Mouse (Mus musculus): Measurements from ENCODE around the gene Prm1. TPM values are rescaled to one million over a fixed set of nuclear protein-coding genes. Genes with fewer than 3 reads are reported as not detected.

The Prm1 gene
- total and polyA plus RNA-seq, 3 experiments = not detected

- TF ChIP-seq ZNF384 (IDR thresholded peaks at IDR 0.05; ENCODE audit: low read depth, low read length) (peak; percentile 97), UBTF (IDR thresholded peaks at IDR 0.05; ENCODE audit: low read depth, low read length) (peak; percentile 84; the same call in 1 of the 2 replicates), USF1 (IDR thresholded peaks at IDR 0.05; ENCODE audit: low read depth, low read length) (no peak), ZMIZ1 (IDR thresholded peaks at IDR 0.05; ENCODE audit: low read depth, low read length) (no peak; the same call in 1 of the 2 replicates), CTCF (conservative IDR thresholded peaks at IDR 0.05 in 1 of 2, IDR thresholded peaks at IDR 0.05 in 1 of 2; ENCODE audit: low read depth in 2 of 2, low read length in 2 of 2) (no peak)
Observed at GRCm38 (mm10) chr16:10781862-10782371, 23.7 kb downstream of the Prm1 start (continued).

DNA sequence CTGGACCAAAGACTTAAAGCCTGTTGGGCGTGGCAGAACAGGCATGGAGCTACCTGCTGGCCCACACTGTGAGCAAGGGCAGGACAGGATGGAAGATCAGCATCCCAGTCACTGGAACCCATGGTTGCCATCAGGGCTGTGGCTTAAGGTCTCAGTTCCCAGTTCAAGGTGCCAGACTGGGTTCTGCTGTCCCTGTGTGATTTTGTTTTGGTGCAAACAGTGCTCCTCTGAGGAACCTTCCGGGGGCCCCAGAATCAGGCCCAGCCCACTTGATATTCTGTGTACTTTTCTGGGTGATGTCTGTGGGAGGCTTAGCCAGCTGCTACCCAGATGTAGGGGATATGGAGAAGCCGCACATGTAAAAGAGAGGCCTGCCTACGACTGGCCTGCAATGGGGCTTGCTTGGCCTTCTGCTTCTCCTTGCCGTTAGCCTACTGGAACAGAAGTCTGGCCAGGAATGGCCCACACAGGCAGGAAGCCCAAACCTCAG, 25.0 kb downstream of the Prm1 start:
- H3K27me3 ChIP-seq (replicated peaks) = no peaks in the 10 kb centered on the region
- in situ Hi-C loops (cut with MboI; ENCODE audit: low pct_ligation_motif_present, low pct_unique_long_range_greater_than_20kb, low sequenced_read_pairs) = loop anchor here (5.0 kb wide), 1 partner anchor 33 kb away; no protein-coding TSS in a partner anchor
- no peak overlapping the region; the same call in 1 of the 2 replicates for H3K9ac ChIP-seq (ENCODE audit: insufficient read depth, low read depth)
- H3K27ac ChIP-seq (ENCODE audit: insufficient read depth, low read depth) = peak overlapping the region; percentile 97; the same call in 1 of the 2 replicates
- H3K4me3 ChIP-seq (replicated peaks in 1 of 3; ENCODE audit: low read depth in 2 of 3, low read length in 2 of 3, poor library complexity in 1 of 3) = no peak overlapping the region
- H3K9me3 ChIP-seq (replicated peaks; ENCODE audit: low read length) = no peaks in the 10 kb centered on the region
- H3K4me2 ChIP-seq (ENCODE audit: insufficient read depth, low read depth, poor library complexity, severe bottlenecking) = no peak overlapping the region
- H3K4me1 ChIP-seq (ENCODE audit: control insufficient read depth in 1 of 2, insufficient read depth in 2 of 2) = peaks cover 23 to 67% of the 10 kb centered on the region in 2 experiments
- DNase-seq (ENCODE audit: extremely low read depth) = no peak
- peaks cover 0 to 26% of the 10 kb centered on the region in 2 experiments for H3K36me3 ChIP-seq (replicated peaks in 1 of 2; ENCODE audit: control insufficient read depth in 1 of 2, insufficient read depth in 1 of 2, low read length in 1 of 2)
- dilution Hi-C loops (cut with MboI; ENCODE audit: extremely low pct_ligation_motif_present, extremely low pct_unique_long_range_greater_than_20kb, low sequenced_read_pairs) = no loop called here
- no peak for TF ChIP-seq BHLHE40 (IDR thresholded peaks at IDR 0.05; ENCODE audit: low read depth, low read length)
- no peak for TF ChIP-seq MEF2A (IDR thresholded peaks at IDR 0.05; ENCODE audit: borderline replicate concordance, low read depth, low read length)
- no peak for TF ChIP-seq USF2 (conservative IDR thresholded peaks at IDR 0.05; ENCODE audit: low read depth, low read length)
- 0 out of 2 replicates have a peak, but pooled peaks have one; percentile 17 for TF ChIP-seq ZMIZ1 (IDR thresholded peaks at IDR 0.05; ENCODE audit: low read depth, low read length)
- H3K79me2 ChIP-seq (replicated peaks; ENCODE audit: control insufficient read depth, extremely low read depth, insufficient read depth, poor library complexity, severe bottlenecking) = peaks cover 16% of the 10 kb centered on the region

GRCm38 (mm10) chr16:10777579-10778160, 28.0 kb downstream of the Prm1 start:
- H3K79me2 ChIP-seq (replicated peaks; ENCODE audit: control insufficient read depth, extremely low read depth, insufficient read depth, poor library complexity, severe bottlenecking) = no peaks in the 10 kb centered on the region
- H3K4me1 ChIP-seq (ENCODE audit: control insufficient read depth in 1 of 2, insufficient read depth in 2 of 2) = peaks cover 35 to 83% of the 10 kb centered on the region in 2 experiments
- in situ Hi-C loops (cut with MboI; ENCODE audit: low pct_ligation_motif_present, low pct_unique_long_range_greater_than_20kb, low sequenced_read_pairs) (no loop called here), dilution Hi-C loops (cut with MboI; ENCODE audit: extremely low pct_ligation_motif_present, extremely low pct_unique_long_range_greater_than_20kb, low sequenced_read_pairs) (no loop called here)
- H3K27me3 ChIP-seq (replicated peaks) = no peaks in the 10 kb centered on the region
- no peak overlapping the region for H3K4me2 ChIP-seq (ENCODE audit: insufficient read depth, low read depth, poor library complexity, severe bottlenecking)
- peaks cover 0 to 9% of the 10 kb centered on the region in 2 experiments for H3K36me3 ChIP-seq (replicated peaks in 1 of 2; ENCODE audit: control insufficient read depth in 1 of 2, insufficient read depth in 1 of 2, low read length in 1 of 2)
- no peaks in the 10 kb centered on the region for H3K9me3 ChIP-seq (replicated peaks; ENCODE audit: low read length)
- no peak for DNase-seq (ENCODE audit: extremely low read depth)
- no peak for TF ChIP-seq MEF2A (IDR thresholded peaks at IDR 0.05; ENCODE audit: borderline replicate concordance, low read depth, low read length)
- no peak for TF ChIP-seq ETS1 (conservative IDR thresholded peaks at IDR 0.05; ENCODE audit: low read depth, low read length)
- no peak for TF ChIP-seq TBP (conservative IDR thresholded peaks at IDR 0.05; ENCODE audit: low read depth, low read length)
- no peak for TF ChIP-seq USF1 (IDR thresholded peaks at IDR 0.05; ENCODE audit: low read depth, low read length)
- TF ChIP-seq ZC3H11A (IDR thresholded peaks at IDR 0.05; ENCODE audit: low read depth, low read length) = no peak
- no peak for TF ChIP-seq POLR2AphosphoS2 (IDR thresholded peaks at IDR 0.05; ENCODE audit: low read depth, low read length)
- TF ChIP-seq NELFE (IDR thresholded peaks at IDR 0.05; ENCODE audit: low read depth, low read length) = no peak
- no peak for TF ChIP-seq RAD21 (IDR thresholded peaks at IDR 0.05; ENCODE audit: low read depth, low read length)
- no peak for TF ChIP-seq UBTF (IDR thresholded peaks at IDR 0.05; ENCODE audit: low read depth, low read length)
- TF ChIP-seq CHD1 (IDR thresholded peaks at IDR 0.05; ENCODE audit: low read depth, low read length) = no peak
- no peak for TF ChIP-seq JUND (conservative IDR thresholded peaks at IDR 0.05; ENCODE audit: low read depth, low read length)
- TF ChIP-seq MAZ (IDR thresholded peaks at IDR 0.05; ENCODE audit: low read depth, low read length) = no peak
- no peak for TF ChIP-seq HCFC1 (IDR thresholded peaks at IDR 0.05; ENCODE audit: low read depth, low read length)
- no peak for TF ChIP-seq TCF12 (IDR thresholded peaks at IDR 0.05; ENCODE audit: low read depth, low read length)
- TF ChIP-seq EP300 (IDR thresholded peaks at IDR 0.05; ENCODE audit: low read length) = no peak
- TF ChIP-seq ZMIZ1 (IDR thresholded peaks at IDR 0.05; ENCODE audit: low read depth, low read length) = no peak
- no peak for TF ChIP-seq MAFK (IDR thresholded peaks at IDR 0.05; ENCODE audit: insufficient replicate concordance, low read length)
- no peak for TF ChIP-seq ELF1 (IDR thresholded peaks at IDR 0.05; ENCODE audit: low read depth, low read length)
- H3K9ac ChIP-seq (ENCODE audit: insufficient read depth, low read depth) = no peak overlapping the region
- H3K4me3 ChIP-seq (replicated peaks in 1 of 3; ENCODE audit: low read depth in 2 of 3, low read length in 2 of 3, poor library complexity in 1 of 3) = no peak overlapping the region
- no peak overlapping the region for H3K27ac ChIP-seq (ENCODE audit: insufficient read depth, low read depth)
